Mouse (Mus musculus) ES-E14 (cell line): ENCODE measurements around the gene Rara.

Experiments used
- CHD2 ChIP-seq: IDR thresholded peaks from 2 replicates; pipeline ENCODE4 v1.6.1; 2014; ENCODE audit warnings: mild to moderate bottlenecking, low read depth, low read length, inconsistent platforms
- HCFC1 ChIP-seq: IDR thresholded peaks from 2 replicates; pipeline ENCODE4 v1.6.1; 2012; ENCODE audit warnings: low read length, inconsistent platforms, borderline replicate concordance; ENCODE audit not compliant: insufficient read depth
- MAFK ChIP-seq: IDR thresholded peaks from 2 replicates; pipeline ENCODE4 v1.6.1; 2014; ENCODE audit warnings: mild to moderate bottlenecking, low read depth, low read length, inconsistent platforms; ENCODE audit not compliant: insufficient read depth
- ZNF384 ChIP-seq: IDR thresholded peaks from 2 replicates; pipeline ENCODE4 v1.6.1; 2012; ENCODE audit warnings: low read depth, low read length, inconsistent platforms

DNA sequence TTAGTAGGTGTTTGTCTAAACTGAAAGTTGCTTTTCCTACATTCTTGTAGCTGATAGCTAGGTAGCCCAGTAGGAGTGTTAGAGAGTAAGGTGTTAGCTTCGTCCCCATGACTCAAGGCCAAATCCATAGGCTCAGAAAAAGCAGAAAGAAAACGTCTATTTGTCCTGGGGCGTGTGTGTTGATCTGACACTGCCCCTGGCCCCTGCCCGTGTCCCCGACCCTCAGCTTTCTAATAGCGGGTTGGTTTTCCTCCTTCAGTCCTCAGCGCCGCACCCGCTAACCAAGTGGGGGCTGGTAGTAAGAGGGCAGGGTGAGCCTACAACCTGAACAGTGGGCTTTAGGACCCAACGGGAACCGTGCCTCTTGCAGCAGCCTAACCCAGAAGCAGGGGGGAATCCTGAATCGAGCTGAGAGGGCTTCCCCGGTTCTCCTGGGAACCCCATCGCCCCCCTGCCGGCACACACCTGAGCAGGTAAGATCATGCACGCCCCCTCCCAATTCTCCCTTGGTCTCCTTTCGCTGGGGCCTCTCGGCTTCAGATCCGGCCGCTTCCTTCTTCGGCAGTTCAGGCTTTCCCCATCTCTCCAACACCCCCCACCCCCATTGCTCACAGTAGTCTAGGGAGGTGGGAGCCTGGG, at the start of gene Rara:
- no peak for TF ChIP-seq ZNF384
- no peak for TF ChIP-seq CHD2
- TF ChIP-seq MAFK, result no peak
- TF ChIP-seq HCFC1, result no peak
